Mouse (Mus musculus) induced T-regulatory cell, adult 2 months (primary cell): ENCODE data around the gene Ptn.
"Not testable (repeated sequence)": the region's sequence is repeated elsewhere in the genome, so short reads cannot be mapped to it uniquely, and the experiment has no call there.

Experiments used
- DNase-seq: peaks from one replicate; pipeline ENCODE4 v3.0.0-alpha.2; 2012; ENCODE audit warnings: low read depth

The Ptn gene

GRCm38 (mm10) chr6:36755001-36755885, 54.8 kb downstream of the Ptn start:
- no peak for DNase-seq

- DNase-seq: no peak
These were observed 57.1 kb downstream of the Ptn start for GRCm38 (mm10) chr6:36752887-36753286.

- no peak for DNase-seq
These were observed 70.2 kb downstream of the Ptn start for GRCm38 (mm10) chr6:36739811-36740210.

- DNase-seq: no peak
These were observed 73.3 kb downstream of the Ptn start for GRCm38 (mm10) chr6:36736763-36737162.

GRCm38 (mm10) chr6:36735622-36736021, 74.4 kb downstream of the Ptn start:
- not testable (repeated sequence) for DNase-seq

- not testable (repeated sequence) for DNase-seq
These were observed 80.2 kb downstream of the Ptn start for GRCm38 (mm10) chr6:36729811-36730210.

GRCm38 (mm10) chr6:36728079-36728478, 81.9 kb downstream of the Ptn start:
- no peak for DNase-seq

GRCm38 (mm10) chr6:36725509-36726160, 84.4 kb downstream of the Ptn start:
- no peak for DNase-seq

GRCm38 (mm10) chr6:36722769-36723549, 87.1 kb downstream of the Ptn start:
- no peak for DNase-seq

GRCm38 (mm10) chr6:36713329-36713728, 96.7 kb downstream of the Ptn start:
- no peak for DNase-seq

GRCm38 (mm10) chr6:36695481-36695880, 114.5 kb downstream of the Ptn start:
- no peak for DNase-seq

- DNase-seq: no peak
These were observed 118.5 kb downstream of the Ptn start for GRCm38 (mm10) chr6:36691497-36691896.

- no peak for DNase-seq
These were observed 119.1 kb downstream of the Ptn start for GRCm38 (mm10) chr6:36690941-36691340.

GRCm38 (mm10) chr6:36676710-36677691, 133.0 kb downstream of the Ptn start:
- DNase-seq: no peak

GRCm38 (mm10) chr6:36672399-36673221, 137.4 kb downstream of the Ptn start:
- no peak for DNase-seq

- no peak for DNase-seq
These were observed 138.7 kb downstream of the Ptn start for GRCm38 (mm10) chr6:36671274-36671673.
